Mouse (Mus musculus): ENCODE data around the gene Fgfr2.
"Not testable (repeated sequence)": the region's sequence is repeated elsewhere in the genome, so short reads cannot be mapped to it uniquely, and the experiment has no call there.

Fgfr2 gene

DNA sequence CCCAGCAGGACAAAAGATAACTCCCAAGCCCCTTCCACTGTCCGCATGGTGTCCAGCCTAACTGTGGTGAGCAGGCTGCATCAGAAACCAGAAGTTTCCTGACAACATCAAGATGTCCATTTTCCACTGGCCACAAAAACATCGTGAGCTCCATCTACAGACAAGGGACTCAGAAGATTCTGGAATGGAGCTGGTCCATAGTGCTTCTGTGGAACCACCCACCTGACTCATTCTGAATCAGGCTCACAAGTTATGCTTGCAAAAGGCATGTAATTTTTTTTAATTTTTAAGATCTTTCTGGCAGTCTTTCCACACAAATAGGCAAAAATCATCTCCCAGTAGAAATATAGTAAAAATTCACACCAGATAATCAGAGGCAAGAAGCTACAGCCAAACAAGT is 2935.0 kb downstream of the Fgfr2 start:
- no peak for DNase-seq (ENCODE audit: low spot score)

DNA sequence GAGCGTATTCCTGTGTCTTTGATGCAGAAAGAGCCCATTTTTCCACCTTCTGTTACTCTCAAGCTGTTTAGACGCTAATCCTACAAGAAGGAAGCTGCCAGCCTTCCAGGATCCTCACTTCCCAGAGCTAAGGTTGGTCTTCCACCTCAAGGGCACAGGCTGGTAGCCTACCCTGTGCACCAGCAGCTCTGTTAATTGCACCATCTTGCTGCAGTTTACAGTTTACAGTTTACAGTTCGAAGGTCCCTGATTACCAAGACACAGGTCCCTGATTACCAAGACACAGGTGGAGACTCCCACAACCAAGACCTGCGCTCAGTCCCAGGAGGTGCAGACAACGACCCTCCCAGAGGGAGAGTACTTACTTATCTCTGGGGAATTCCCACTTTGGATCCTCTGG is 2938.3 kb downstream of the Fgfr2 start:
- DNase-seq (ENCODE audit: low spot score) = no peak

DNA sequence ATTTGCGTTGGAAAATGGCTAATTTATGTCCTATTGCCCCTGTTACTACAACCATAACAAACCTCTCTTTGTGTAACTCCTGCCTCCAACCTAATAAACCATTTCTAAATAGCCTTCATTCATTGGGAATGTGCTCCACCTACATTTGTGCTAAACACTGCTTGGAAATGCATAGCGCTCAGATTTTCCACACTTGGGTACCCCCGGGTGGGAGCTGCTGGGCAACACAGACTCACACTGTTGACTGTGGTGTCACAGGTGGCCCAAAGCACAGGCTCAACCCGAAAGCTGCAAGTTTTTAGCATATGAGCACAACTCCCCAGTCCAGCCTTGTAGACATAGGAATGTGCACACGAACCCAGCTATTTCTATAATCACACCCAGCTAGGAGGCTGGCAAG is 2939.2 kb downstream of the Fgfr2 start:
- no peak for DNase-seq (ENCODE audit: low spot score)

DNA sequence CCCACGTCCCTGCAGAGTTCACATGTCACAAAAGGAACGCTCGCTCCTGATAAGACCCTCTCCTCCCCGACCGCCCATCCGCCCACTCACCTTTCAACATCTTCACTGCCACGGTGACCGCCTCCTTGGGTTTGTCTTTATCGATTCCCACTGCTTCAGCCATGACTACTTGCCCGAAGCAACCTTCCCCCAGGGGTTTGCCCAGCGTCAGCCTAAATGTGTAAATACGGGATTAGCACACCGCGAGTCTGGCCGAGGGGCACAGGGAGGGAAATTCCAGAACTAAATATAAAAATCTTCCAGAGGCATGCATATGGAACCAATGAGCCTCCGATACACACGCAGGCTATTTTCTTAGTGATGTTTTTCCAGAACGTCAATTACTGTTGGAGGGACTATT is 2940.6 kb downstream of the Fgfr2 start:
- no peak for DNase-seq (ENCODE audit: low spot score)

DNA sequence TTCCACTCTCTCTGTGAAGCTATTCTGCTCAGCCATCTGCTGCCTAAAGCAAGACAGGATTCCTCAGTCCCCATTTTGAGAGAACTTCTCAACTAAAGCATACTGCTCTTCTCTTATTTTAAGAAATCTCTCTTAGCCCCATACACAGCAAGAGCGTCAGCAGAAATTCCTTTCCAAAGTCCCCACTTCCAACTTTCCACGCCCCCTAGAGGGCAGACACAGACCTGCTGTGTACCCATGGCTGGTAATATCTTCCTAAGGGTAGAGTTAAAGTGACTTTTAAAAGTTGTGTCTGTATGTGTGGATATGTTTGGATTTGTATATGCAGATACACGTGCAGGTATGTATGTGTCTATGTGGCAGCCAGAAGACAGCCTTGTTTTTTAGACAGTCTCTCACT is 2944.2 kb downstream of the Fgfr2 start:
- DNase-seq (ENCODE audit: low spot score) = no peak

DNA sequence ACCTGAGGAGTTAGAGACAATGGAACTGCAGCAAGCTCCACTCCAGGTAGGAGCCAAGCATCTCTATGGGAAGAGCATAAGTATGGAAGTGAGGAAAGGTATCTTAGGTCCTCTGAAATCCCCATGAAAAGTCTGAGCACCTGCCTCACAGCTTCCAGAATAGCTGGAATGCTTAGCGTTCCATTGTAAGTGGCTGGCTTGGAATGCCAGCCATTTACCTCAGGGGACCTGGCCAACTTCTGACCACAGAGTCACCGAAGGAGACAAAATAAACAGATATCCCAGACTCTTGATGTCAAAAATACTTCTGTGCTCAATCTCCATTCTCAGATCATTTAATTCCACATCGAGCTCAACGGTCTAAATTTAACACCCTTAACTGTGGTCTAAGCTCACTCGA is 2946.1 kb downstream of the Fgfr2 start:
- DNase-seq (ENCODE audit: low spot score) = no peak

DNA sequence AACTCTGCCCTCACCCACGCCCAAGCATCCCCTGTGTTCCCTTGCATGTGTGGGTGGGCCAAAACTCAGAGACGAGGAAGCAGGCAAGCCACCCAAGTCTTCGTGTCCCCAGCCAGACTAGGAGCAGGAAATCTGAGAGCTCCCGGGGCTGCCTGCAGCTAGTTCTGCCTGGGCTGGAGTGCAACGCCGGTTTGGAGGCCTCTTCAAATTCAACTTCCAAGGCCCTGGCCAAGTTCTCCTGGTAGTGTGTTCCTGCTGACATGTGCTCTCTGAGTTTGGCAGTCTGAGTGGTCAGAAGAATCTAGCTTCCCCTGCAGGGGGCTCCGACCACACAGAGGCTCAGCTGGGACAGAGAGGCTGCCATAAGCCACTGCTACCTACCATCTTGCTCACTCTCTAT is 2948.6 kb downstream of the Fgfr2 start:
- no peak for DNase-seq (ENCODE audit: low spot score)

DNA sequence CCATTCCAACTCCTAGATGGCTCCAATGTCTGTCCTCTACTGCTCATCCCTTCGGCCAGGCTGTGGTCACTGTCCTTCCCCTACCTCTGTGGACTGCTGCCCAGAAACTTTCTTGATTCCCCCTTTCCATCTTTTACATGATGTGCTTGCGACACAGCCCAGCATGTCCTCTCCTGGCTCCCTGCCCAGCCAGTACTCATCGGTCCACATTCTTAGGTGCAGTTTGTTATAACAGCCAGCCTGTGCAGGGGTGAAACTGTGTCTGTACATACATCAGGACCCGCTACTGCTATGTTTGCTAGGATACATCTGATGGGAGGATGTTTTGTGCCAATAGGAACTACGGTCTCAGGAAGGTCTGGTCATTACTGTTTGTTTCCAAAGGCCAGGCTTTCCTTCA is 2949.2 kb downstream of the Fgfr2 start:
- DNase-seq (ENCODE audit: low spot score) = peak; percentile 45

DNA sequence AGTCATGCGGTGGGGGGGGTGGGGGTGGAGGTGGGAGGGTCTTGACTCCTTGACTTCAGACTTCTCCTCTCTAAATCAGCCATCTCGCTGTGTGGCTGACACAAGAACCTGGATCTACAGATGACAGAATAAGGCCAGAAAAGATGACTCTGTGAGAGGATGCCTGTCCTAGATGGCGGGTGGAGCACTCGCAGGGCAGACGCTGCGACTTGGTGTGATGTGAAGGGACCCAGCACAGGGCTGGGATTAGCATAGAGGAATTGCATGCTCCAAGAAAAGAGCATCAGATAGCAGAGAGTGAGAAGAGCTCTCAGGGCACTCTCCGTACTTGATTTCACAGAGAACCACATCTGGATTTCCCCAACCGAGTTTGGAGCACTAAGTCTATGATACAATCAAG is 2953.0 kb downstream of the Fgfr2 start:
- no peak for DNase-seq (ENCODE audit: low spot score)

DNA sequence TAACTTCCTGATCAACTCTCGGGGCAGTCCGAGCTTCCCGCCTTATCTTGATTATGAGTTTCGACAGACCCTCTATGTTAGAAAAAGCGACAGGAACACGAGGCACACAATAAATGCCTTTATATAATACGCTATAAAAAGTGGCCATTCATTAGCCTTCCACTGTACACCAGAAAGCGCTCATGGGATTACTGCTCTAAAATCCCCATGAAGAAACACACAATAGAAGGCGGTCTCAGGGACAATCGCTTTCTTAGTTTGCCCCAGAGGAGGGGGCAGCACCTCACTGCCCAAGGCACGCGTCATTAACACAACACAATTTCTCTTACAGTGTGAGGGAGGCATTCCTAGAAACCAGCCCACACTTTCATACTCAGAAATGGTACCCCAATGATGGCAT is 2954.9 kb downstream of the Fgfr2 start:
- DNase-seq (ENCODE audit: low spot score) = no peak

DNA sequence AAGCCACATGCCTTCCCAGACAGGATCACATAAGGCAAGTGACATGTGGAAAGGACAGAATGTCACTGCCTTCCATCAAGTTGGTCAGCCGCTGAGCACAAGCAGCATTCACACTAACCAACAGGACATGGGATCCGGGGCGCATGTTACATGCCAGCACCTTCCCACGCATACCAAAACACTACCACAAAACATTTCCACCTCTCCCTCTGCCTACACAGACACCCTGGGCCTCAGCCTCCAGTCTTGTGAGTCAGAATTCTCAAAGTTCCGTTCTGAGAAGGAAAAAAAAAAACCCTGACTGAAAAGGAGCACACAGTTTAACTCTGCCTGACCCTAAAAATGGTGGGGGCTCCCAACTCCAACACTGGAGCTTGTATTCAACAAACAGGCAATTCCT is 2955.9 kb downstream of the Fgfr2 start:
- no peak for DNase-seq (ENCODE audit: low spot score)

DNA sequence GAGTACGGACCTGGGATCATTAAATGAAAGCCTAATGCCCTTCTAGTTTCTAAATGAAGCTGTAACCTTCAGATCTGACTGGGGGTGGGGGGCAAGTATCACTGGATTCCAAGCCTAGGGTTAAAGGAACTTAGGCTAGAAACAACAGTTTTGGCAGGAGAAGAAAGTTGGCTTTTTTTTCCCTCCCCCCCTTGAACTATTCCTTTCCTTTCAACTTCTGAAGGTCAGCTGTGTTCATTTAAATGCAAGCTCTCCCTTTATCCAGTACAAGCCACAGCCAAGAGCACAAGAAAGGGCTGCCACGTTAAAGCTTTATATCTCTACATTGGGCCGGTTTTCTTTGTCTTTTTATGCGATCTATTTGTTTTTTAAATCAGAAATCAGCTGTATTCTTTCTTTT is 2957.0 kb downstream of the Fgfr2 start:
- DNase-seq (ENCODE audit: low spot score) = no peak

DNA sequence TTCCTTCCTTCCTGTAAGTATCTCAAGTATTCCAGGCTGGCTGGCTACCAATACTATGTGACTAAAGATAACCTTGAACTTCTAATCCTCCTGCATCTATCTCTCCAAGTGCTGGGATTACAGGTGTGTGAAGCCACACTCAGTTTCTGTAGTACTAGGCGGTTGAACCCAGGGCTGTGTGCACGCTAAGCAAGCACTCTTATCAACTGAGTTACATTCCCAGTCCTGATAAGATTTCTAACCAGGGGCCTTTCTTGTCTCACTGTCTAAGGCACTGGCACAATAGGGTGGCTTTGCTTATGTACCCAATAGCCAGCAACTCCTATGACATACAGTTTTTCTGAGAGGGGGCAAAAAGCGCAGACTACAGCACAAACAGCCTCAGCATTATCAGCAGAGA is 2957.7 kb downstream of the Fgfr2 start:
- DNase-seq (ENCODE audit: low spot score) = no peak

DNA sequence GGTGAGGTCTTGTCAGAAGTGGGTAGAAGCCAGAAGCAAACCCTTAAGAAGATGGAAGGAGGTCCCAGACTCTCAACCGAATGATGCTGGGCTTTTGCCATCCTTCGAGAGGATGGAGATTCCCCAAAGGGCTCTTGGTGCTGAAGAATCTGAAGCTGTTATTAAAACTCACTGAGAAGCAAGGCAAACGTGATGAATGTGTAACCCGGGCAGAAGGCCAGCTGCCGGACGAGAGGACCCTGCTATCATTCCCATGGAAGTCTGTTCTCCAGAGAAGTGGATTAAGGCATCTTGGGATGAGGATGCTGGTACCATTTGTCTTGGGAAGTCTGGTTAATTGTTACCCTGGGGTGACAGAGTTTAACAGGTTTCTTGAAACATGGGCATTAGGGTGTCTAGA is 2960.4 kb downstream of the Fgfr2 start:
- DNase-seq (ENCODE audit: low spot score) = no peak

DNA sequence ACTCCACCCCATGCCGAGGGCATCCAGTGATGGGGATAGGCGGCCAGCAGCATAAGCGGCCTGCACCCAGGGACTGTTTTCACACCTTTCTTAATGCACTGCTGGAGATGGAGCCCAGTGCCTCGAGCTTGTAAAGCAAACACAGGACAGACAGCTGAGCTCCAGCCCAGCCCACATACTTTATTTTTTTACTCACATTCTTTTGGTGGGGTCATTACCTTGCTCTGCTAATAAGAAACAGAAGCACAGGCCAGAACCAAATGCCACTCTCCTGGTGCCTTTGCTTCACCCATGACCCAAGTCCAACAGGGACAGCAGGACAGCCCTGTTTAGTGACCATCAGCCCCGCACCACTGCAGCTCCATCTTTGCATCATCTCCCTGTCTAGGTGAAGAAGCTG is 2961.6 kb downstream of the Fgfr2 start:
- no peak for DNase-seq (ENCODE audit: low spot score)

DNA sequence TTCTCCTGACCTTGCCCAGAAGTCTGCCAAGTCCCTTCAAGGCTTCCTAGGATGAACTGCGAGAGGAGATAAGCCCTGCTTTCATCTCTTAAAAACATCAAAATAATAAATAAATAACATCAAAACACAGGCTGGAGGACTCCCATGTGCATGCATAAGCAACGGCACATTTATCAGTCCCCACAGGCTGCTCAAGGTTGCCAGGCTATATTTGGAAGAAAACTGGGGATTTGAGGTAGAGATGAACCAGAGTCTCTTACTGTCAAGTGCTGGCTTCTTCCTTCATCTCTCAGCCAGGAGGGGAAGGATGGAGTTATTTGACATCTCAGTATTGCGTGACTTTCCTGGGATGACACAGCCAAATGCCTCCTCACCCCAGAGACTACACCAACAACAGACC is 2964.3 kb downstream of the Fgfr2 start:
- no peak for DNase-seq (ENCODE audit: low spot score)

DNA sequence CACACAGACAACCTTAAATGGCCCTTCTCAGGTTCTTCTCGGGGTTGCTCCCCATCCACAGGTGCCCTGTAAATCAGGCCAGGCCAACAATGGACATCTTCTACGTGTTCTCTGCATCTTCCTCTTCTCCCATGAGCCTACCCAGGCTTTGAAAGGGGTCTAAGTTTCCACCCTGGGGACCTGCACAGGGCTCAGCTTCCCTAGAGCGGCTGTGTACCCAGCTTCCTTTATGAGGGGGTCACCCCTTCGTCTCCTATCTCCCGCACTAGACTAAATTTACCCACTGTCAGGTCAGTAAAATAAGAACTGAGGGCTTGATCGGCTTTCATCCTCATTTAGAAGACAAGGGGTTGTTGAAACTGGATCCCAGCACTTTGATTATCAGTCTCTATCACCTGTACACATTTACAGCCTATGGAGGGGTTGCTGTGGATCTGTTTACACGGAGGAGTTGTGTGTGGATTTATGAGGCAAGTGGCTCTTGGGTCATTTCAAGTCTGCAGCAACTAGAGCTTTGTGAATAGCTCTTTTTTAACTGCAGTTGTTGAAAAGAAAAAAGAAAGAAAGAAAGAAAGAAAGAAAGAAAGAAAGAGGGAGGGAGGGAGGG is 2969.7 kb downstream of the Fgfr2 start:
- no peak for DNase-seq (ENCODE audit: low spot score)

DNA sequence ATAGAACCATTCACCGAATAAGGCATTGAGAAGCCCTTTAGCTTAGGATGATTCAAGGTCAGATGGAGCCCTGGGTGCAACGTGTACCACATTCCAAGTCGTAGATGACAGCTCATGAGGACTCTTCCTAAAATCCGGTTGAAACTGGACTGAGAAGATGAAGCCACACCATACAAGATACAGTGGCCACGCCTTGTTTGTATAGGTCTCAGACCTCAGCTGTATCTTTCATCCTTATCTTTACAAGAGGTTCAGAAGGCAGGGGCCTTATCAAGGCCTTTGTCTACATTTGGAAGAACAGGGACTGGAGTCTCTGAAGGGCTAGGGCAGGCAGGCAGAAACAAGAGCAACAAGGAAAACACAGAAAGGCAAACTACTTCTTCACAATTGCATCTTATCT is 2974.2 kb downstream of the Fgfr2 start:
- DNase-seq (ENCODE audit: low spot score) = no peak

DNA sequence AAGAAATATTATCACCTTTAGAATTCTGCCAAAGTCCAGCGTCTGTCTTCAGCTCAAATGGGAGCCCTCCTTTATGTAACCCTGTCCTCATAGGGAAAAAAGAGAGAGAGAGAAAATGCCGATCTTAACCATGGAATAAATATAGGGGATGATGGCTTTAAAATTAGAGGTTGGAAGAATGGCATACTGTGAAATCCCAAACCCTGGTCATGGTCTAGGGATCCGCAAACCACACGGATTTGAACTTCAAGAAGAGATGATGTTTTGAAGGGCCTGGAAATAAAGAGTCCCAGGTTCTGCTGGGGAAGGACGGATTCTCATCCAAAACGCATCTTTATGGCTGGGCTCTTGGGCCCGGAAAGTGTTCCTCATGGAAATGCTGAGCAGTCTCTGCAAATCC is 2975.9 kb downstream of the Fgfr2 start:
- no peak for DNase-seq (ENCODE audit: low spot score)

DNA sequence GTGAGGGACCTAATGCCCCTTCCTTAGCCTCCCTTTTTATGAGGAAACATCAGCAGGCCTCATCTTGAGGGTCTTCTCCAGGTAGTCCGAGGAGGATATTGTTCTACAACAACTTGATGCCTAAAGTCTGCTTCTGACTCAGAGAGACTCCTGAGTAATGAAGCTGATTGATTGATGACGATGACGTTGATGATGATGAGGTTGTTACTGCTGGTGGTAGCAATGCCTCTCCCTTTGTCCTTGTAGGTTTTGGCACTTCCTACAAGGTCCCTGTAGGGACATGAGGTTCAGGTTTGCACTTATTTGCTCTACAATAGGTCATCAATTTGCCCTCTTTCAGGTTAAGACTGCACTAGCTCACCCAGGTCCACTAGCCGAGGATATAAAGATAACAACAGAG is 2977.9 kb downstream of the Fgfr2 start:
- no peak for DNase-seq (ENCODE audit: low spot score)

DNA sequence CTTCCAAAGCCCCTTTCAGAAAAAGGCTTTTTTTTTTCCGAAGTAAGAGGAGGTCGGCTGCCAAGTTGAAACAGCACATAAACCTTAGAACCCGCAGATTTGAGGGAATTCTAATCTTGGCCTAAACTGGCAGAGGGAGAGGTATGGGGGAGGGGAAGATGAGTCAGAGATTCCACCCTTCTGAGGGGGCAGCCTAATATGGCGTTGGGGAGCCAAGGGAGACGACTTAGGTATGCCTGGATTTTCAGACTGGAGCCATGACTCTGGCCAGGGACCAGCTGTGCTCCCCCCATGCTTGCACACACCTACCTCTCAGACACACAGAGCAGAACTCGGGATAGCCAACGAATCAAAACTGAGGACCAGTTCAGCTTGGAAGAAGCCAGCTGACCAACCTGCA is 2979.8 kb downstream of the Fgfr2 start:
- DNase-seq (ENCODE audit: low spot score) = no peak

DNA sequence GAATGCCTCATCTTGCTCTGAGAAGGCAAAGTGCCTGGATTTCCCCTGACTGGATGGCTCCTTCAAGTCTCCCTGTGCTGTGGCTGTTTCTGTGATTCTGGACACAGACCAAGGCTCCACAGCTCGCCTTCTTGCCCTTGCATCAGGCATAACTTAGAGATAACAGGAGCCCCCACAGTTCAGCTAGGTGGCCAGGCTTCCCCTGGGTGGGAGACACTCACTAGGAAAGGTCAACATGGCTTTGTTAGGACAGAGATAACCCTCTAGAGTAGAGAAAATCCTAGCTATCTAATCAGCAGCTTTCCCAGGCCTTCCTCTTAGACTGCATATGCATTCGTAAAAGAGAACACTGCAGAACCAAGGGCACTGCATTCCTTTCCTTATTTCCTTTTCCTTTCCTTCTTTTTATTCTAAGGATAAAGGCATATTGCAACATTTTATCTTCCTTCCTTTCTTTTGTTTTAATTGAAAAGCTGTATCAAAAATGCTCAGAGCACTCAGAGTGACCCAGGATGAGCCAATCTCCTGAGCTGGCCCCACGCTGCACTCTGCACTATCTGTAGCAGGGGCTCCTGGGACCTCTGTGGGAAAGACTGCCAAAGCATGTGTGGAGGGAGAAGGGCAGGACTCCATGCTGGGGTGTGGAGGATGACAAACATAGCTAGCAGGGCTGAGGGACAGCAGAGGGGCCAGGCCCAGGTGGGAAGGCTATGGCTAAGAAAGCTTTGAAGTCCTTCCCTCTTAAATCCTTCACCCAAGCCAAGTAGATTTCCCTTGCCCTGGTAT is 2981.9 kb downstream of the Fgfr2 start:
- no peak for DNase-seq (ENCODE audit: low spot score)

DNA sequence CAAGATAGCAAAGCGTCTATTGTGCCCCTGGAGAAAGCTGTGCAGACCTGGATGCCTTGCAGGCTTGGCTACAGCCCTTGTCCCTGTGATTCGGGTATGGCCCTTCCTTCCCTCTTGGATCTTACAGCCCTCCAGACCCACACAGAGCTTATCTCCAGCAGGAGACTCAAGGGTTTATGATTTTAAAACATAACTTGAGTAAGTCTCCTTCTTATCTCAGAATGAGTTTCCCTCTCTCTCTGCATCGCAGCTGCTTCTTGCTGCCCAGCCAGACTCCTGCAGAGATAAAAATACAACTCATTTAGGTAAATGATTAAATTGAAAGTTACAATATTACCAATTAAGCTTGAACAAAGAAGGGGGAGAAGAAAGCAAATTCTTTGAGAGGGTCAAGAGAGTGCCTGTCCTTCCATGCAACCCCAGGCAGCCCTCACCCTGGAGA is 2988.2 kb downstream of the Fgfr2 start:
- no peak for DNase-seq (ENCODE audit: low spot score)

DNA sequence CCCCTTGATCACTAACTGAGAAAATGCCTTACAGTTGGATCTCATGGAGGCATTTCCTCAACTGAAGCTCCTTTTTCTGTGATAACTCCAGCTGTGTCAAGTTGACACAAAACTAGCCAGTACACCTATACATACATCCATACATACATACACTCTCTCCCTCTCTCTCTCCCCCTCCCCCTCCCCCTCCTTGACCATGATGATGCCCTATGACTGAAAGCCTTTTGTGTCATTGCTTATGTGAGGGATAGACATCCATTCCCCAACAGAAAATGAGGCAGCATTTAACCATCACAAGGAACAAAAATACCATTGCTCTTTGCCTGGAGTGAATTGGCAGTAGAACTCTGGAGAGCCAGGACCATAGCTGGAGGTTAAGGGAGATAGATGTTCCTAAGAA is 2988.7 kb downstream of the Fgfr2 start:
- not testable (repeated sequence) for DNase-seq (ENCODE audit: low spot score)
